Mouse (Mus musculus) mouse trophoblast stem cell (cell line): Measurements from ENCODE around the gene Apela.
"Not testable (repeated sequence)": the region's sequence is repeated elsewhere in the genome, so short reads cannot be mapped to it uniquely, and the experiment has no call there.

Experiments
- in situ Hi-C, 2 experiments: fragments of 300-500 bp; cut with MseI, MboI; formaldehyde crosslinking; loops; 2 replicates in 1 of 2; 3 replicates in 1 of 2; pipeline ENCODE4 v1.15.1; 2025

Gene Apela

GRCm38 (mm10) chr8:65028959-65029686 lies 8.0 kb downstream of the Apela start:
- in situ Hi-C loops, result loop anchor here in 1 of 2 experiments (10.0 kb wide), 1 partner anchor 56 kb away; no protein-coding TSS in a partner anchor

- in situ Hi-C loops, result loop anchor here in 1 of 2 experiments (5.0 to 10.0 kb wide), 2 partner anchors 62 to 85 kb away; no protein-coding TSS in a partner anchor
Observed at GRCm38 (mm10) chr8:65022485-65022884, 14.7 kb downstream of the Apela start.

- in situ Hi-C loops, result no loop called here
Observed at GRCm38 (mm10) chr8:65018423-65018822, 18.7 kb downstream of the Apela start, which contains the start of the genes Trim61 and Trim60. Gene Trim61, minus strand, starts transcription at chr8:65018523. Gene Trim60, minus strand, starts transcription at chr8:65018584.

GRCm38 (mm10) chr8:65007616-65008015 lies 29.5 kb downstream of the Apela start:
- in situ Hi-C loops, result not testable (repeated sequence)

GRCm38 (mm10) chr8:64998806-64999365 lies 38.2 kb downstream of the Apela start:
- in situ Hi-C loops, result no loop called here

DNA sequence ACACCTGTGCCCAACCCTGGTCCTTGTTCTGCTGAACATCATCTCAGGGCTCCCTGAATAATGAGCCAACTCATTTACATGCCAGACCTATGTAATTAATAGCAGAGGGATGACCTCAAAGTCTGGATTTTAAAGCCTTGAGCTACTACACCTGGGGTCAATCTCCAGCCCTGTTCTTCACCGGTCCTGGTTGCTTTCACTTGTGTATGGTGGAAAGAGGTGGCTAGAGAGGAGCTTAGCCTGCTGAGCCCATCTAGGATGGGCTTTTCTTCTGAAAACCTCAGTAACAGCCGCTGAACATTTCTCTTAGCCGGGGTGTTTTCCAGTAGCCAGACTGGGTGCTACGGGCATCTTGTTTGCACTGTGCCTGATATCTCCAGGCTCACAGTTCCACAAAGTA lies 49.4 kb downstream of the Apela start, which contains the start of gene Trim75:
Gene Trim75, minus strand, starts transcription at position 101 of the 400 bp plus-strand sequence.
- in situ Hi-C loops, result no loop called here

GRCm38 (mm10) chr8:64983150-64983897 lies 53.8 kb downstream of the Apela start:
- in situ Hi-C loops, result no loop called here
